Mouse (Mus musculus) cerebellum, adult 2 months (tissue): ENCODE data around the gene Astn1.

Experiments used
- CTCF ChIP-seq: fragments of 200-500 bp; IDR thresholded peaks from 2 replicates; pipeline ENCODE4 v1.5.1; 2011; ENCODE audit warnings: low read depth, mild to moderate bottlenecking, control low read depth, low read length, moderate library complexity, borderline replicate concordance; ENCODE audit not compliant: insufficient read depth
- POLR2A ChIP-seq: fragments of 200-500 bp; IDR thresholded peaks from 2 replicates; pipeline ENCODE4 v1.6.1; 2011; ENCODE audit warnings: low read length, control low read depth, borderline replicate concordance; ENCODE audit not compliant: insufficient read depth

GRCm38 (mm10) chr1:158480285-158480684 lies 118.2 kb downstream of the Astn1 start:
- TF ChIP-seq POLR2A (no peak), CTCF (no peak)
